Mouse (Mus musculus): ENCODE measurements around the gene Tmem117. TPM values are rescaled to one million over a fixed set of nuclear protein-coding genes. Genes with fewer than 3 reads are reported as not detected.

Tmem117 gene
- total and polyA plus RNA-seq, 3 experiments = not detected

DNA sequence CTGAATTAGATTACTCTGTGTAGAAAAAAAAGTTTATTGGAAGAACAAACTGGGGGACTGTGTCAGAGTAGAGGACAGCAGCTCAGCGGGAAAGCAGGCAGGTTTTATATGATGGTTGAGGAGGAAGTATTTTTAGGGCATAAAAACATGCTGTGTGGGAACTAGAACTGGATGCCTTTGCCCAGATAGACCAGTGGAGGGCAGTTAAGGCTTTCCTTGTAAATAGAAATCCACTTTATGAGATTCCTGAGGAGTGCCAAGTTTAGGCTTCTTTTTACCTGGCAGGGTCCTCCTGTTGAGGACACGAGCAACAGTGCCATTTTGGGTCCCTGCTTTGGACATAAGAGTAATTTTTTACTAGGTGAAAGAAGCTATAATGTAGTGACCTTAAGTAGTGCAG is 218.5 kb downstream of the Tmem117 start:
- H3K27ac ChIP-seq (ENCODE audit: control insufficient read depth, low read depth, low read length) = no peak overlapping the region
- no peaks in the 10 kb centered on the region for H3K36me3 ChIP-seq (ENCODE audit: control insufficient read depth in 1 of 2, insufficient read depth in 2 of 2, low read length in 2 of 2)
- H3K79me2 ChIP-seq (ENCODE audit: control insufficient read depth, insufficient read depth, low read length, poor library complexity) = no peaks in the 10 kb centered on the region
- H3K27me3 ChIP-seq (ENCODE audit: control insufficient read depth in 1 of 2, insufficient read depth in 2 of 2, low read length in 2 of 2) = no peaks in the 10 kb centered on the region
- no peak for TF ChIP-seq MEF2A (IDR thresholded peaks at IDR 0.05; ENCODE audit: extremely low read depth, insufficient replicate concordance, low read depth, low read length, poor library complexity, severe bottlenecking)
- TF ChIP-seq EP300 (IDR thresholded peaks at IDR 0.05; ENCODE audit: low read depth in 1 of 2, low read length in 2 of 2) = no peak
- TF ChIP-seq USF1 (IDR thresholded peaks at IDR 0.05; ENCODE audit: low read depth, low read length) = no peak
- no peak for TF ChIP-seq SIN3A (IDR thresholded peaks at IDR 0.05; ENCODE audit: low read length)
- no peak for TF ChIP-seq MYC (IDR thresholded peaks at IDR 0.05; ENCODE audit: low read depth, low read length)
- TF ChIP-seq USF2 (IDR thresholded peaks at IDR 0.05; ENCODE audit: borderline replicate concordance in 1 of 2, insufficient read depth in 1 of 2, low read depth in 1 of 2, low read length in 2 of 2) = no peak
- TF ChIP-seq TCF12 (IDR thresholded peaks at IDR 0.05; ENCODE audit: low read depth, low read length) = no peak
- TF ChIP-seq MAZ (IDR thresholded peaks at IDR 0.05; ENCODE audit: low read depth, low read length) = no peak
- no peak for TF ChIP-seq CTCF (IDR thresholded peaks at IDR 0.05 in 2 of 3, conservative IDR thresholded peaks at IDR 0.05 in 1 of 3; ENCODE audit: control insufficient read depth in 1 of 3, insufficient read depth in 1 of 3, low read depth in 2 of 3, low read length in 3 of 3, poor library complexity in 1 of 3, severe bottlenecking in 1 of 3)
- TF ChIP-seq HCFC1 (IDR thresholded peaks at IDR 0.05; ENCODE audit: low read depth, low read length) = no peak
- TF ChIP-seq KAT2A (conservative IDR thresholded peaks at IDR 0.05; ENCODE audit: low read depth, low read length) = no peak
- TF ChIP-seq ZMIZ1 (IDR thresholded peaks at IDR 0.05; ENCODE audit: low read depth, low read length) = no peak
- TF ChIP-seq CHD2 (IDR thresholded peaks at IDR 0.05; ENCODE audit: low read length) = no peak
- no peak for TF ChIP-seq POLR2A (IDR thresholded peaks at IDR 0.05; ENCODE audit: control insufficient read depth in 1 of 2, insufficient read depth in 1 of 2, low read depth in 1 of 2, low read length in 2 of 2, poor library complexity in 1 of 2)
- TF ChIP-seq ZNF384 (IDR thresholded peaks at IDR 0.05; ENCODE audit: low read depth, low read length) = no peak
- no peak for TF ChIP-seq MYB (IDR thresholded peaks at IDR 0.05; ENCODE audit: low read depth, low read length)
- TF ChIP-seq UBTF (IDR thresholded peaks at IDR 0.05; ENCODE audit: borderline replicate concordance, insufficient read depth, low read depth, low read length) = no peak
- no peak for TF ChIP-seq MAFK (IDR thresholded peaks at IDR 0.05; ENCODE audit: borderline replicate concordance, low read depth, low read length)
- DNase-seq (ENCODE audit: low read depth, low spot score) = no peak
- H3K4me1 ChIP-seq (ENCODE audit: control insufficient read depth in 1 of 2, insufficient read depth in 2 of 2, low read length in 2 of 2) = no peaks in the 10 kb centered on the region
- no peaks in the 10 kb centered on the region; the same call in none of the 2 replicates for H3K9me3 ChIP-seq (replicated peaks; ENCODE audit: insufficient read depth, low read length)
- H3K9ac ChIP-seq (ENCODE audit: control insufficient read depth, low read depth, low read length, poor library complexity, severe bottlenecking) = no peak overlapping the region
- H3K4me3 ChIP-seq (ENCODE audit: control insufficient read depth in 1 of 2, insufficient read depth in 1 of 2, low read depth in 2 of 2, low read length in 2 of 2) = no peak overlapping the region

DNA sequence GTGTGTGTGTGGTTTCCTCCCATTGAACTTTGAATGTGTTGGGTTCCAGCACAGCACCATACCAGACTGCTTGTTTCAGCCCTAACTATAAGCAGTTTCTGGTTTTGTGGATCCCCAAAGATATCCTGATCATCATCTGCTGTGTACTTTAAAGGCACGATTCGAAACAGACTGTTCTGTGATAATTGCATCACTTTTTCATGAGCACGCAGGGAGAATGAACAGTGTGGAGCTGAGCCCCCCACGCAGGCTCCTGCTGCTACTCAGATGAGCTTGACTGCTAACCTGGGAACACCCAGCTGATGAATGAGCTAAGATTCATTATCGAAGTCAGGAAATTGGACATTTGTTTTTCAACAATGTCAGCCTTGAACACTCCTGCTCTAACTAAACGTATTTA is 230.6 kb downstream of the Tmem117 start:
- DNase-seq (ENCODE audit: low read depth, low spot score) = no peak
- no peaks in the 10 kb centered on the region for H3K4me1 ChIP-seq (ENCODE audit: control insufficient read depth in 1 of 2, insufficient read depth in 2 of 2, low read length in 2 of 2)
- H3K9me3 ChIP-seq (replicated peaks; ENCODE audit: insufficient read depth, low read length) = no peaks in the 10 kb centered on the region
- H3K27ac ChIP-seq (ENCODE audit: control insufficient read depth, low read depth, low read length) = no peak overlapping the region
- no peak for TF ChIP-seq CHD2 (IDR thresholded peaks at IDR 0.05; ENCODE audit: low read length)
- no peak for TF ChIP-seq USF2 (IDR thresholded peaks at IDR 0.05; ENCODE audit: borderline replicate concordance in 1 of 2, insufficient read depth in 1 of 2, low read depth in 1 of 2, low read length in 2 of 2)
- no peak for TF ChIP-seq MYB (IDR thresholded peaks at IDR 0.05; ENCODE audit: low read depth, low read length)
- TF ChIP-seq MXI1 (IDR thresholded peaks at IDR 0.05; ENCODE audit: low read depth, low read length) = no peak
- TF ChIP-seq NELFE (IDR thresholded peaks at IDR 0.05; ENCODE audit: low read depth, low read length) = no peak
- TF ChIP-seq TAL1 (IDR thresholded peaks at IDR 0.05; ENCODE audit: low read length) = no peak
- no peak for TF ChIP-seq MAX (IDR thresholded peaks at IDR 0.05; ENCODE audit: low read length)
- no peak for TF ChIP-seq TCF12 (IDR thresholded peaks at IDR 0.05; ENCODE audit: low read depth, low read length)
- TF ChIP-seq MAFK (IDR thresholded peaks at IDR 0.05; ENCODE audit: borderline replicate concordance, low read depth, low read length) = no peak
- H3K9ac ChIP-seq (ENCODE audit: control insufficient read depth, low read depth, low read length, poor library complexity, severe bottlenecking) = no peak overlapping the region
- no peaks in the 10 kb centered on the region for H3K79me2 ChIP-seq (ENCODE audit: control insufficient read depth, insufficient read depth, low read length, poor library complexity)
- no peaks in the 10 kb centered on the region for H3K27me3 ChIP-seq (ENCODE audit: control insufficient read depth in 1 of 2, insufficient read depth in 2 of 2, low read length in 2 of 2)
- H3K4me3 ChIP-seq (ENCODE audit: control insufficient read depth in 1 of 2, insufficient read depth in 1 of 2, low read depth in 2 of 2, low read length in 2 of 2) = no peak overlapping the region
- H3K36me3 ChIP-seq (ENCODE audit: control insufficient read depth in 1 of 2, insufficient read depth in 2 of 2, low read length in 2 of 2) = no peaks in the 10 kb centered on the region
